Mouse (Mus musculus): ENCODE measurements around the gene Rergl. TPM values are rescaled to one million over a fixed set of nuclear protein-coding genes. Genes with fewer than 3 reads are reported as not detected.

The Rergl gene
- not detected for polyA plus RNA-seq (2014; fragmentation: Illumina TruSeq; extraction: RNeasy Lipid Tissue Mini Kit (QIAGEN cat#74804); ENCODE audit: insufficient read depth, low read depth, low replicate concordance)

GRCm38 (mm10) chr6:139501876-139502275 is at the start of gene Rergl:
TSS of gene Rergl (minus strand) at chr6:139501976.

Other genes starting within 250 kb of the Rergl start
- 0.44 TPM for gene Pik3c2g, start 85.2 kb upstream of the Rergl start, polyA plus RNA-seq (2014; fragmentation: Illumina TruSeq; extraction: RNeasy Lipid Tissue Mini Kit (QIAGEN cat#74804); ENCODE audit: insufficient read depth, low read depth, low replicate concordance)

Measured in lung, adult 10 weeks (tissue).